Mouse (Mus musculus) left cerebral cortex, adult 2 months (tissue): Measurements from ENCODE around the gene Mon1b. TPM values are rescaled to one million over a fixed set of nuclear protein-coding genes. Genes with fewer than 3 reads are reported as not detected.
A peak's percentile ranks its signal among the peaks of the same experiment; 100 is the strongest.

ENCODE experiments used
- DNase-seq, 2 experiments: peaks; one replicate each; pipeline ENCODE4 v3.0.0; 2021 to 2022; ENCODE audit warnings: low spot score in 2 of 2, mixed read lengths in 1 of 2; ENCODE audit errors: extremely low spot score in 1 of 2
- H3K27ac ChIP-seq: fragments of 200-600 bp; 2 replicates; pipeline ENCODE4 v1.8.1; 2022
- H3K4me3 ChIP-seq: fragments of 200-600 bp; 2 replicates; pipeline ENCODE4 v1.8.1; 2022
- CTCF ChIP-seq: fragments of 200-600 bp; IDR thresholded peaks from 2 replicates; pipeline ENCODE4 v1.8.1; 2022; ENCODE audit warnings: antibody characterized with exemption, mild to moderate bottlenecking, moderate library complexity
- intact Hi-C: fragments of 180-260 bp; cut with DNase I; formaldehyde crosslinking; loops from one replicate; pipeline ENCODE4 v1.15.1; 2025
- total RNA-seq, 2 experiments: library from RNA; stranded (reverse); gene quantifications; 2 replicates each; pipeline ENCODE4 v1.2.3; 2021

Mon1b gene
- total RNA-seq, 2 experiments from 2014 or later, result 24.5 TPM

- no peak for DNase-seq
- no peak for TF ChIP-seq CTCF
- no peak overlapping the region for H3K4me3 ChIP-seq
- intact Hi-C loops, result no loop called here
- H3K27ac ChIP-seq, result no peak overlapping the region
Observed at GRCm38 (mm10) chr8:113653151-113653550, 17.8 kb downstream of the Mon1b start.

GRCm38 (mm10) chr8:113656154-113656553, 20.8 kb downstream of the Mon1b start:
- no peak for TF ChIP-seq CTCF
- Histone ChIP-seq H3K27ac (no peak overlapping the region), H3K4me3 (no peak overlapping the region)
- intact Hi-C loops, result no loop called here
- no peak for DNase-seq

GRCm38 (mm10) chr8:113656681-113657298, 21.4 kb downstream of the Mon1b start:
- no peak for DNase-seq
- H3K4me3 ChIP-seq, result no peak overlapping the region
- TF ChIP-seq CTCF, result no peak
- intact Hi-C loops, result no loop called here
- H3K27ac ChIP-seq, result no peak overlapping the region

GRCm38 (mm10) chr8:113660128-113660527, 24.7 kb downstream of the Mon1b start:
- intact Hi-C loops, result no loop called here
- DNase-seq, result no peak
- Histone ChIP-seq H3K27ac (no peak overlapping the region), H3K4me3 (no peak overlapping the region)
- TF ChIP-seq CTCF, result no peak

GRCm38 (mm10) chr8:113664544-113664943, 29.2 kb downstream of the Mon1b start:
- TF ChIP-seq CTCF, result peak; percentile 89
- Histone ChIP-seq H3K27ac (no peak overlapping the region), H3K4me3 (no peak overlapping the region)
- intact Hi-C loops, result loop anchor here (1.0 kb wide), 5 partner anchors 187 to 774 kb away; no protein-coding TSS in a partner anchor
- DNase-seq, result peak; percentile 84 to 90

- intact Hi-C loops, result no loop called here
- no peak for DNase-seq
- no peak for TF ChIP-seq CTCF
- Histone ChIP-seq H3K4me3 (no peak overlapping the region), H3K27ac (no peak overlapping the region)
Observed at GRCm38 (mm10) chr8:113665036-113665435, 29.6 kb downstream of the Mon1b start.

- intact Hi-C loops, result no loop called here
- DNase-seq, result no peak
Observed at GRCm38 (mm10) chr8:113665951-113666350, 30.6 kb downstream of the Mon1b start.

GRCm38 (mm10) chr8:113666714-113667432, 31.5 kb downstream of the Mon1b start:
- no peak overlapping the region for H3K27ac ChIP-seq
- TF ChIP-seq CTCF, result no peak

More at GRCm38 (mm10) chr8:113665951-113666350, 30.6 kb downstream of the Mon1b start:
- TF ChIP-seq CTCF, result no peak
- H3K4me3 ChIP-seq, result no peak overlapping the region
- H3K27ac ChIP-seq, result no peak overlapping the region

GRCm38 (mm10) chr8:113669924-113670323, 34.5 kb downstream of the Mon1b start:
- no peak for TF ChIP-seq CTCF
- Histone ChIP-seq H3K27ac (no peak overlapping the region), H3K4me3 (no peak overlapping the region)
- intact Hi-C loops, result no loop called here
- DNase-seq, result no peak

More at GRCm38 (mm10) chr8:113666714-113667432, 31.5 kb downstream of the Mon1b start:
- no peak overlapping the region for H3K4me3 ChIP-seq
- intact Hi-C loops, result no loop called here
- DNase-seq, result no peak

GRCm38 (mm10) chr8:113672599-113673255, 37.3 kb downstream of the Mon1b start:
- no peak for TF ChIP-seq CTCF
- intact Hi-C loops, result no loop called here
- Histone ChIP-seq H3K27ac (no peak overlapping the region), H3K4me3 (no peak overlapping the region)
- no peak for DNase-seq

- TF ChIP-seq CTCF, result no peak
- intact Hi-C loops, result no loop called here
- no peak for DNase-seq
- Histone ChIP-seq H3K27ac (no peak overlapping the region), H3K4me3 (no peak overlapping the region)
Observed at GRCm38 (mm10) chr8:113673300-113673699, 37.9 kb downstream of the Mon1b start.

GRCm38 (mm10) chr8:113674611-113675010, 39.2 kb downstream of the Mon1b start:
- TF ChIP-seq CTCF, result no peak
- no peak overlapping the region for H3K4me3 ChIP-seq
- DNase-seq, result no peak
- intact Hi-C loops, result no loop called here
- no peak overlapping the region for H3K27ac ChIP-seq
